Mouse (Mus musculus) heart, postnatal 0 days (tissue): Measurements from ENCODE around the gene Ick. TPM values are rescaled to one million over a fixed set of nuclear protein-coding genes. Genes with fewer than 3 reads are reported as not detected.
A peak's percentile ranks its signal among the peaks of the same experiment; 100 is the strongest.

ENCODE experiments used
- ATAC-seq: fragments of 200-750 bp; cut with Nextera tagmentation; 2 replicates; pipeline ENCODE4 v1.8.0; 2017; ENCODE audit warnings: low read depth, moderate number of reproducible peaks, moderate library complexity; ENCODE audit not compliant: insufficient read depth
- DNase-seq: peaks from one replicate; pipeline ENCODE4 v3.0.0-alpha.2; 2016; ENCODE audit warnings: low spot score
- H3K27ac ChIP-seq: fragments of 300-500 bp; sonication (generic); 2 replicates; pipeline ENCODE4 v1.5.1; 2014; ENCODE audit warnings: low read depth, mild to moderate bottlenecking
- H3K27me3 ChIP-seq: fragments of 300-500 bp; sonication (generic); 2 replicates; pipeline ENCODE4 v1.6.1; 2014; ENCODE audit warnings: low read length, mixed read lengths; ENCODE audit not compliant: control insufficient read depth, insufficient read depth
- H3K36me3 ChIP-seq: fragments of 300-500 bp; sonication (generic); replicated peaks from 2 replicates; pipeline ENCODE4 v1.6.1; 2014; ENCODE audit warnings: low read length, mixed read lengths; ENCODE audit not compliant: control insufficient read depth, insufficient read depth
- H3K4me1 ChIP-seq: fragments of 300-500 bp; sonication (generic); 2 replicates; pipeline ENCODE4 v1.6.1; 2014; ENCODE audit warnings: antibody characterized with exemption; ENCODE audit not compliant: control insufficient read depth, insufficient read depth
- H3K4me2 ChIP-seq: fragments of 300-500 bp; sonication (generic); 2 replicates; pipeline ENCODE4 v1.6.1; 2014; ENCODE audit warnings: low read depth, mild to moderate bottlenecking, low read length, moderate library complexity
- H3K4me3 ChIP-seq: fragments of 300-500 bp; sonication (generic); 2 replicates; pipeline ENCODE4 v1.5.1; 2014; ENCODE audit warnings: low read depth, low read length
- H3K9ac ChIP-seq: fragments of 300-500 bp; sonication (generic); replicated peaks from 2 replicates; pipeline ENCODE4 v1.6.1; 2014; ENCODE audit warnings: low read depth, low read length, mixed read lengths
- H3K9me3 ChIP-seq: fragments of 300-500 bp; sonication (generic); replicated peaks from 2 replicates; pipeline ENCODE4 v1.6.1; 2016; ENCODE audit warnings: low read length; ENCODE audit not compliant: control insufficient read depth
- CTCF ChIP-seq: IDR thresholded peaks from 2 replicates; pipeline ENCODE4 v1.5.1; 2016; ENCODE audit warnings: antibody characterized with exemption, control low read depth, low read depth
- EP300 ChIP-seq: IDR thresholded peaks from 2 replicates; pipeline ENCODE4 v1.6.1; 2016; ENCODE audit warnings: antibody characterized with exemption, low read depth
- WGBS: fragments of 180-500 bp; shearing (Covaris S2); extraction: QIAGEN DNeasy Blood & Tissue Kit; methylation state at CpG from one replicate; pipeline ENCODE4 v1.1.7; 2014; 5-methylcytosine and 5-hydroxymethylcytosine counted together
- polyA plus RNA-seq: library from polyadenylated mRNA; unstranded; fragments of >200 nt; fragmentation: Nextera tagmentation; extraction: Ambion mirVana; gene quantifications from 2 replicates; pipeline ENCODE4 v1.2.1, GENCODE M21; 2015
- total RNA-seq: library from RNA; depleted of rRNA; stranded (reverse); fragments of >200 nt; gene quantifications from 2 replicates; pipeline ENCODE4 v1.2.3, GENCODE M21; 2014; ENCODE audit warnings: low replicate concordance

Gene Ick
- total and polyA plus RNA-seq, 2 experiments from 2014 or later: 11.4 to 13.8 TPM

DNA sequence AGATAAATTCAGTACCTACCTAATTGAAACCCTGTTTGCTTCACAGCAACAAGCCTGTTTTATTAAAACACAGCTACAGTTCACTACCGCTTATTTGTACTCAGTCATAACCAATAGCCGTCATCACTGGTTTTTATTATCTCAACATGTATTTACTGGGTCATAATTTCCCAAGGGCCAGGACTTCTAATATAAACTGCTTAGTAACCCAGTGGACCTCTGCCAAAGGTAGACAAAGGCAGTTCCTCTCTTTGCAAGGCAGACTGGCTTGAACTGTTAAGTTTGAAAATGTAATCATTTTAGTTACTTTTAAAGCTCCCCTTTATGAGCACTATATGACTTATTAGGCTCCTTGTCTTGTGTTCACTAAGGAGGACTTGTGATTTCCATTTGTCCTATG lies 2.5 kb downstream of the Ick start:
- TF ChIP-seq EP300 (no peak), CTCF (no peak)
- Histone ChIP-seq H3K4me3 (no peak overlapping the region), H3K36me3 (0 out of 2 replicates have a peak, but pooled peaks cover 3% of the 10 kb centered on the region), H3K4me2 (no peak overlapping the region), H3K27me3 (no peaks in the 10 kb centered on the region), H3K4me1 (peaks cover 29% of the 10 kb centered on the region), H3K9ac (no peak overlapping the region), H3K9me3 (no peaks in the 10 kb centered on the region), H3K27ac (no peak overlapping the region)
- 68% methylated on average over 2 of the region's 2 CpGs for WGBS
- ATAC-seq (no peak), DNase-seq (no peak)

- TF ChIP-seq CTCF: peak; percentile 99
- TF ChIP-seq EP300: peak; percentile 77; the same call in 1 of the 2 replicates
These were observed 4.0 kb downstream of the Ick start for GRCm38 (mm10) chr9:78112770-78113537.

GRCm38 (mm10) chr9:78113538-78113885 lies 4.5 kb downstream of the Ick start:
- peaks cover 19% of the 10 kb centered on the region for H3K4me1 ChIP-seq
- DNase-seq (peak; percentile 32), ATAC-seq (no peak)
- H3K4me2 ChIP-seq: peak overlapping the region; percentile 75
- peak overlapping the region; percentile 94 for H3K9ac ChIP-seq
- TF ChIP-seq CTCF: no peak
- TF ChIP-seq EP300: peak; percentile 51; the same call in 1 of the 2 replicates
- peak overlapping the region; percentile 92 for H3K27ac ChIP-seq
- H3K36me3 ChIP-seq: no peaks in the 10 kb centered on the region
- no peaks in the 10 kb centered on the region for H3K9me3 ChIP-seq
- WGBS: 1% methylated on average over 14 of the region's 14 CpGs
- H3K27me3 ChIP-seq: no peaks in the 10 kb centered on the region
- peak overlapping the region; percentile 92 for H3K4me3 ChIP-seq

More at GRCm38 (mm10) chr9:78112770-78113537, 4.0 kb downstream of the Ick start:
- peaks cover 19% of the 10 kb centered on the region for H3K4me1 ChIP-seq
- WGBS: 1% methylated on average over 47 of the region's 47 CpGs
- H3K27me3 ChIP-seq: no peaks in the 10 kb centered on the region
- H3K27ac ChIP-seq: peak overlapping the region; percentile 92
- ATAC-seq: peak; percentile 78
- H3K9ac ChIP-seq: peak overlapping the region; percentile 94
- peak overlapping the region; percentile 92 for H3K4me3 ChIP-seq
- H3K4me2 ChIP-seq: peak overlapping the region; percentile 75
- H3K9me3 ChIP-seq: no peaks in the 10 kb centered on the region
- peak; percentile 92 for DNase-seq
- H3K36me3 ChIP-seq: no peaks in the 10 kb centered on the region

DNA sequence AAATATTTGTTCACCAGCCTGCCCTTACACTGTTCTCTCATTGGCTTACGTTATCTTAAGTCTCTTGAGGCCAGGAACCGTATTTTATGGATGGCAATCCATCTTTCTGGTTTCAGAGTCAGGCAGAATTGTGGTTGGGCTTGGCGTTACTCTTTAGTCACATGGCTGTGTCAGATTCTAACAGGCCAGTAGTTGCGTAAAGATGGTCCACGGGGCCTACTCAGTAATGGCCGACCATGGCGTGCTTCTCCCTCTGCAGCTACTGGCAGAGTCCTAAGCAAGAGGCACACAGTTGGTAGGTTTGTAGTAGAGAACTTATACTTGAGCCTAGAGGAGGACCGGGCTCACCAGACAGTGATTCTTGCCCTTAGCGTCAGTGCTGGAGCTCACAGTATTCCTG lies 6.8 kb downstream of the Ick start:
- no peaks in the 10 kb centered on the region for H3K9me3 ChIP-seq
- H3K27me3 ChIP-seq: no peaks in the 10 kb centered on the region
- ATAC-seq (no peak), DNase-seq (peak; percentile 28)
- TF ChIP-seq EP300 (no peak), CTCF (no peak)
- H3K27ac ChIP-seq: peak overlapping the region; percentile 75
- no peaks in the 10 kb centered on the region; the same call in 1 of the 2 replicates for H3K36me3 ChIP-seq
- H3K9ac ChIP-seq: no peak overlapping the region
- H3K4me2 ChIP-seq: peak overlapping the region; percentile 75; the same call in 1 of the 2 replicates
- peaks cover 22% of the 10 kb centered on the region for H3K4me1 ChIP-seq
- 71% methylated on average over 9 of the region's 9 CpGs for WGBS
- no peak overlapping the region for H3K4me3 ChIP-seq

DNA sequence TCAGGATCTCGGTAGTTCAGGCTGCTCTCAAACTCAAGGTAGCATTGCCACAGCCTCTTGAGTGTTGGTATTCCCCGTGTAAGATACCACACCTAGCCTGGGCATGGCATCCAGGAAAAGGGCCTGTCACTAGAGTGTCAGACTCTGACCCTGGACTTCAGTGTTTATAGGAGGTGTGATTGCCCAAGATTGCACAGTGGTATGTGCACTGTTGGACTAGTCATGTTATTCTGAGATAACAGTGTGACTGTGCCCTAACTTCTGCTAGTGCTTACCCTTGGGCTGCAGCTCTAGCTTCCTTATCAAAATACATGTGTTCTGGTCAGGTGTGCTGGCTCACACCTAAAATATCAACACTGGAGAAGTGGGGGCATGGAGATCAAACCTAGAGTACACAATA lies 8.7 kb downstream of the Ick start:
- no peak overlapping the region for H3K9ac ChIP-seq
- H3K36me3 ChIP-seq: no peaks in the 10 kb centered on the region; the same call in 1 of the 2 replicates
- H3K4me2 ChIP-seq: no peak overlapping the region
- peaks cover 41% of the 10 kb centered on the region for H3K4me1 ChIP-seq
- no peak for ATAC-seq
- no peak for DNase-seq
- peak overlapping the region; percentile 23 for H3K27ac ChIP-seq
- H3K27me3 ChIP-seq: no peaks in the 10 kb centered on the region
- H3K9me3 ChIP-seq: no peaks in the 10 kb centered on the region
- no peak for TF ChIP-seq EP300
- no peak for TF ChIP-seq CTCF
- 45% methylated on average over 2 of the region's 2 CpGs for WGBS
- no peak overlapping the region for H3K4me3 ChIP-seq
